Mouse (Mus musculus) forebrain, embryonic 15.5 days (tissue): ENCODE data around the gene Olfr1124. TPM values are rescaled to one million over a fixed set of nuclear protein-coding genes. Genes with fewer than 3 reads are reported as not detected.
"Not testable (repeated sequence)": the region's sequence is repeated elsewhere in the genome, so short reads cannot be mapped to it uniquely, and the experiment has no call there.

Experiments
- ATAC-seq: fragments of 200-750 bp; cut with Nextera tagmentation; replicated peaks from 2 replicates; pipeline ENCODE4 v1.8.0; 2017; ENCODE audit warnings: mild to moderate bottlenecking, moderate TSS enrichment, moderate library complexity
- H3K27ac ChIP-seq: fragments of 300-500 bp; sonication (generic); replicated peaks from 2 replicates; pipeline ENCODE4 v1.5.1; 2015; ENCODE audit warnings: mild to moderate bottlenecking, inconsistent platforms
- H3K27me3 ChIP-seq: fragments of 300-500 bp; sonication (generic); 2 replicates; pipeline ENCODE4 v1.6.1; 2015; ENCODE audit warnings: inconsistent platforms
- H3K36me3 ChIP-seq: fragments of 300-500 bp; sonication (generic); 2 replicates; pipeline ENCODE4 v1.6.1; 2015; ENCODE audit warnings: mild to moderate bottlenecking, inconsistent platforms
- H3K4me1 ChIP-seq: fragments of 300-500 bp; sonication (generic); 2 replicates; pipeline ENCODE4 v1.6.1; 2015; ENCODE audit warnings: inconsistent platforms
- H3K4me2 ChIP-seq: fragments of 300-500 bp; sonication (generic); replicated peaks from 2 replicates; pipeline ENCODE4 v1.6.1; 2015; ENCODE audit warnings: mild to moderate bottlenecking, inconsistent platforms
- H3K4me3 ChIP-seq: fragments of 300-500 bp; sonication (generic); 2 replicates; pipeline ENCODE4 v1.5.1; 2015; ENCODE audit warnings: mild to moderate bottlenecking, inconsistent platforms
- H3K9ac ChIP-seq: fragments of 300-500 bp; sonication (generic); replicated peaks from 2 replicates; pipeline ENCODE4 v1.6.1; 2015; ENCODE audit warnings: mild to moderate bottlenecking, inconsistent platforms
- H3K9me3 ChIP-seq: fragments of 300-500 bp; sonication (generic); 2 replicates; pipeline ENCODE4 v1.6.1; 2016; ENCODE audit warnings: inconsistent platforms
- WGBS: fragments of 180-500 bp; shearing (Covaris S2); methylation state at CpG from one replicate; pipeline ENCODE4 v1.1.7; 2015; ENCODE audit warnings: mixed read lengths; 5-methylcytosine and 5-hydroxymethylcytosine counted together
- polyA plus RNA-seq: library from polyadenylated mRNA; unstranded; fragments of >200 nt; fragmentation: Nextera tagmentation; extraction: Ambion mirVana; gene quantifications from 2 replicates; pipeline ENCODE4 v1.2.1, GENCODE M21; 2015

Olfr1124 gene
- polyA plus RNA-seq: 0.08 TPM in 1 of 2 replicates, not detected in the other

DNA sequence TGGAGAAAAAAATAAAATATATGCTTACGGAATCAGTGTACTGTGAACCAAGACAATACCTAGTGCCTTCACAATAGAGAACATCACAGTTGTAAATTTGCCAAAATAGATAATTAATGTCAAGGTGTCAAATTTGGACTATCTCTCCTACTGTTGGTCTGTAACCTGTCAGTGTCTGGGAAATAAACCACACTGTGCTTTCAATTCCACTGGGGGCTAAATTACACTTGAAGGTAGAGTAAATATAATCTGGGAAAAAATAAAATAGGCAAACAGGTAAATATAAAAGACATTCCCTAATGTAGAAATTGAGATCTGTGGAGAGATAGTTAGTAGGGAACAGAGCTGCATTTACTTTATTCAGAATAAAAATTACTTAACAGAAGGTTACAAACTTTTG lies at the start of gene Olfr1124:
TSS of gene Olfr1124 (plus strand) at position 301 of the 400 bp plus-strand sequence.
- Histone ChIP-seq H3K4me1 (no peaks in the 10 kb centered on the region), H3K4me3 (no peak within 1 kb of the TSS), H3K36me3 (no peaks in the 10 kb centered on the region), H3K4me2 (no peak within 1 kb of the TSS), H3K27ac (no peak within 1 kb of the TSS), H3K27me3 (no peaks in the 10 kb centered on the region), H3K9me3 (no peaks in the 10 kb centered on the region), H3K9ac (no peak within 1 kb of the TSS)
- no peak for ATAC-seq
- WGBS: 93% methylated on average over 1 of the region's 1 CpGs

DNA sequence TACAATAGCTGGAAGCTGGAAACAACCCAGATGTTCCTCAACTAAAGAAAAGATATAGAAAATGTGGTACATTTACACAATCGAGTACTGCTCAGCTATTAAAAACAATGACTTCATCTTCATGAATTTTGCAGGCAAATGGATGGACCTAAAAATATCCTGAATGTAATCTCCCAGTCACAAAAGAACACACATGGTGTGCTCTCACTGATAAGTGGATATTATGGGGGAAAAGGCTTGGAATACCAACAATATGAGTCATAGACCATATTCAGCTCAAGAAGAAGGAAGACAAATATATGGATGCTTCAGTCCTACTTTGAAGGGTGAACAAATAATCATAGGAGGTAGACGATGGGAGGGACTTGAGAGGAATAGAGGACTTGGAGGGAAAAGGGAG lies 46.1 kb upstream of the Olfr1124 start:
- Histone ChIP-seq H3K27ac (no peak overlapping the region), H3K36me3 (no peaks in the 10 kb centered on the region), H3K4me3 (no peak overlapping the region), H3K4me1 (no peaks in the 10 kb centered on the region), H3K27me3 (no peaks in the 10 kb centered on the region), H3K9me3 (no peaks in the 10 kb centered on the region), H3K4me2 (no peak overlapping the region), H3K9ac (no peak overlapping the region)
- 82% methylated on average over 2 of the region's 2 CpGs for WGBS
- ATAC-seq: no peak

DNA sequence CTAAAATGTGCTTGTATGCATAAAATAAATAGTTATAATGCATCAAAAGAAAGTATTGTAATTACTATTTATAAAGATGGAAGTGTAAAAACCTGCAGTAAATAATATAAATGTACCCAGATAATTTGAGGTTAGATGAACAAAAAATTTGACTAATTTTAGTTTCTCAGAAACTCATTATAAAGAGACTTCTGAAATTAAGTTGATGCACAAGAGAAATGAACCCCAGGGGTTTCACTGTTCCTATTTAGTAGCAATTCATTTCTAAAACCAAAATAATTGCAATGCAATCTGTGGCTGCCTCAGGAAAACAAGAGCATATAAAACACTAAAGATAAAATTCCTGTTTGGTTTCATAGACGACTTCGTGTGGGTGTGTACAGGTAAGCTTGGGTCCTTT lies 44.5 kb upstream of the Olfr1124 start, which contains the start of gene Olfr1122:
TSS of gene Olfr1122 (plus strand) at position 301 of the 400 bp plus-strand sequence.
- ATAC-seq: no peak
- no peaks in the 10 kb centered on the region for H3K27me3 ChIP-seq
- H3K9ac ChIP-seq: no peak within 1 kb of the TSS
- H3K27ac ChIP-seq: no peak within 1 kb of the TSS
- H3K4me2 ChIP-seq: no peak within 1 kb of the TSS
- no peaks in the 10 kb centered on the region for H3K9me3 ChIP-seq
- WGBS: 90% methylated on average over 2 of the region's 2 CpGs
- H3K36me3 ChIP-seq: no peaks in the 10 kb centered on the region
- no peak within 1 kb of the TSS for H3K4me3 ChIP-seq
- no peaks in the 10 kb centered on the region for H3K4me1 ChIP-seq

DNA sequence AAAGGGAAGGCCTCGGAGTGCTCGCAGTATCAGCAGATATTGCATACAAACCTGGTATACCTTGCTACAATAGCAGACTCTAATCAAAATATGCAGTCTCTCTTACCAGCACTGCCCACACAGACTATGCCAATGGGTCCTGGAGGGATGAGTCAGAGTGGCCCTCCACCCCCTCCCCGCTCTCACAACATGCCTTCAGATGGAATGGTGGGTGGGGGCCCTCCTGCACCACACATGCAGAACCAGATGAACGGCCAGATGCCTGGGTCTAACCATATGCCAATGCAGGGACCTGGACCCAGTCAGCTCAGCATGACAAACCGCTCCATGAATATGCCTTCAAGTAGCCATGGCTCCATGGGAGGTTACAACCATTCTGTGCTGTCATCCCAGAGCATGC lies 36.5 kb upstream of the Olfr1124 start:
- WGBS: 92% methylated on average over 5 of the region's 5 CpGs

DNA sequence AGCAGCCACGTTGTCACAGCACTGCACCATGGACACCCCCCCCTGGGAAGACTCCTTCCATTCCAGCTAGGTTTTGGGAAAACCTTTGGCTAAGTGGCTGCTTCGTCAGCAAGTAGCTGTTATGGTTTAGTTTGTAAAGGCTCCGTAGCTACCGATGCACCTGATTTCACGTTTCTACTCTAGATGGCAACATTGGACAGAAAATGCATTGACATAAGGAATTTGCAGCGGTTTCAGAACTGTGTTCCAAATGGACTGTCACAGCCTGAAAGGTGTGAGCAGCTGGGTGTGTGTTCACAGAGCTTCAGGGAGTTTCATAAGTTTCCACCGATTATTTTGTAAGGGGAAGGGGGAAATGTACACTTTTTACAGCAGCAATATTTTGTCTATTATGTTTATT lies 35.4 kb upstream of the Olfr1124 start:
- H3K9ac ChIP-seq, H3K36me3 ChIP-seq, H3K9me3 ChIP-seq, H3K27me3 ChIP-seq, ATAC-seq, H3K4me2 ChIP-seq, H3K27ac ChIP-seq, H3K4me3 ChIP-seq, H3K4me1 ChIP-seq: not testable (repeated sequence)
- WGBS: 88% methylated on average over 7 of the region's 7 CpGs

More for the DNA sequence above, 36.5 kb upstream of the Olfr1124 start:
- not testable (repeated sequence) for H3K9me3 ChIP-seq, H3K36me3 ChIP-seq, H3K4me1 ChIP-seq, ATAC-seq, H3K4me2 ChIP-seq, H3K27me3 ChIP-seq, H3K27ac ChIP-seq, H3K4me3 ChIP-seq, H3K9ac ChIP-seq

DNA sequence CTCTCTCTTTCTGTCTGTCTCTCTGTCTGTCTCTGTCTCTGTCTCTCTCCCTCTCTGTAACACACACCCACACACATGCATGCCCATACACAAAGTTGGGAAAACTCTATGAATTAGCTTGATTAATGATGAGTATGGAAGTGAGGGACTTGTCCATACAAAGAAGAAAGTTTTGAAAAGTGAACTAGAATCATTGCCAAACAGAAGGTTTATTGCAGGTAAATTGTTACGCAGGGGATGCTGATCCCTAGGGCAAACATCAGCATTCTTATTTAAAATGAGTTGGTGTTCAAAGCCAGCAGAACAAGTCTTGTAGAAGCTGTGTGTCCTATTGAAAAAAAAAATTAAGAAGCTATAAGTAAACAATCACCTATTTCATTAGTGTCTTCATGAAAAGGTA lies 13.7 kb upstream of the Olfr1124 start, which contains the start of gene Olfr1123:
TSS of gene Olfr1123 (plus strand) at position 301 of the 400 bp plus-strand sequence.
- no peaks in the 10 kb centered on the region for H3K27me3 ChIP-seq
- no peak within 1 kb of the TSS for H3K27ac ChIP-seq
- no peak within 1 kb of the TSS for H3K9ac ChIP-seq
- no peak within 1 kb of the TSS for H3K4me2 ChIP-seq
- H3K4me1 ChIP-seq: no peaks in the 10 kb centered on the region
- H3K9me3 ChIP-seq: no peaks in the 10 kb centered on the region
- H3K36me3 ChIP-seq: no peaks in the 10 kb centered on the region
- 85% methylated on average over 1 of the region's 1 CpGs for WGBS
- no peak within 1 kb of the TSS for H3K4me3 ChIP-seq
- ATAC-seq: no peak

DNA sequence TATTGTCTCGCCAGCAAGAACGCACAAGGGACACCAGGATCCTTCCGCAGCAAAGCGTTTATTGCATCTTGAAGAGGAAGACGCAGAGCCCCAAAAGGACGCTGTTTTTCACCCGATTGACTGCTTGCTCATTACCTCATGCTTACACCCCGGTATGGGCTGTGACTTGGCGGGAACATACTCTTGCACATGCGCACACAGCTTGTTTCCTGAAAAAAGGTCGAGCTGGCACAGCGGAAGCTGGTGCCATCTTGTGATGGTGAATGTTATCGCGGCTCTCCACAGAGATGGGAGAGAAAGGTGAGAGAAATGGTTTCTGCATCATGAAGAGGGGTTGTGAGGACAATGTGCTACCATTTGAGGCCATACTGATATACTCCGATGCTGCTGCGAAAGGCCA lies 7.7 kb downstream of the Olfr1124 start:
- no peak overlapping the region for H3K27ac ChIP-seq
- no peaks in the 10 kb centered on the region for H3K36me3 ChIP-seq
- H3K4me1 ChIP-seq: no peaks in the 10 kb centered on the region
- H3K4me2 ChIP-seq: no peak overlapping the region
- H3K9ac ChIP-seq: no peak overlapping the region
- no peaks in the 10 kb centered on the region for H3K9me3 ChIP-seq
- H3K4me3 ChIP-seq: no peak overlapping the region
- no peak for ATAC-seq
- no peaks in the 10 kb centered on the region for H3K27me3 ChIP-seq
- 92% methylated on average over 16 of the region's 16 CpGs for WGBS

DNA sequence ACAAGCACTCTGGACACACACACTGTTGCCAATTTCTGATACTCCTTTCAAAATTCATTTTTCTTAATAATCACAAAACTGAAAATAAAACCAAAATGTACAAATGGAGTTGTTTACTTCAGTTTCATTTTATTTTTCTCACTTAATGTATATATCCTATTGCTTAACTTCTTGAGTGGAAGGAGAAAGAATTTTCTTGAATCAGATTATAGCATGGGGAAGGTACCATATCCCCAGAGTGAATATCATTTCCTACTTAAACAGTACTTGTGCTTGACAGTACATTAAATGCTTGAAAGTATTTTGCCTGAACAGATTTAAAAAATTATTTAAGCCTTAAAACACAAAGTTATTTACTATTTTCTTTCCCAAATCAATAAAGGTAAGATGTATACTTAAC lies 23.6 kb downstream of the Olfr1124 start, which contains the start of gene Olfr1126:
TSS of gene Olfr1126 (plus strand) at position 301 of the 400 bp plus-strand sequence.
- Histone ChIP-seq H3K4me3 (no peak within 1 kb of the TSS), H3K27ac (no peak within 1 kb of the TSS), H3K9me3 (no peaks in the 10 kb centered on the region), H3K27me3 (no peaks in the 10 kb centered on the region), H3K4me2 (no peak within 1 kb of the TSS), H3K4me1 (no peaks in the 10 kb centered on the region), H3K9ac (no peak within 1 kb of the TSS), H3K36me3 (no peaks in the 10 kb centered on the region)
- no peak for ATAC-seq

DNA sequence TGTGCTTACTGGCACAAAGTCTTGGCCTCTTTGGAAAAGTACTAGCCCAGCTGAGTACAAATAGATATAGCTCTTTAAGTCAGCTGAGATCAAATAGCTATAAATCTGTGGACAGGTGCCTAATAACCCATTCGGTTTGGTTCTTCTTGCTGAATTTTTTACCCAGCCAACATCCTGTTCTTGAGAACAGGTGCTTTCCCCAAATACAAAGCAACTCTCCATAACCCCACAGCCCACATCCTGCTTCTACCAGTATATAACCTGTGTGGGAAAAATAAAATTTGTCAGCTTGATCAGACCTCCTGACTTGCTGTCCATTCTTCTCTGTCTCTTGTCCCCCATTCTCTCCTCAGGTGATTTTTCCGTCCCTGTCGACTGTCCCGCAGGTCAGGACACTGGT lies 31.7 kb downstream of the Olfr1124 start:
- Histone ChIP-seq H3K4me1 (no peaks in the 10 kb centered on the region), H3K9ac (no peak overlapping the region)

DNA sequence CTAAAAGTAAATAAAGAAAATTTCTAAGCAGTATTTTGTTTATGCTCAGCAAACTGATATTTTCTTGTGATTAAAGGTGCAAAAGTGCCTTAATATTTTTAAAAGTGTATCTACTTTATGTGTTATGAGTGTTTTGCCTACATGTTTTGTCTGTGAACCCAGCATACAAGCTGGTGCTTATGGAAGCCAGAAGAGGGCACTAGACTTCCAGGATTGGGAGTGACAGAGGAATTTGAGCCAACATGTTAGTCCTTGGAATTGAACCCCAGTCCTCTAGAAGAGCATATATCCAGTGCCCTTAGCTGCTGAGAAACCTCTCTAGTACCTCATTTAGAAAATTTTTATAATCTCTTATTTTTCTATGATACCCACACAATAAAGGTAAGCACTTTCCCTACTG lies 50.1 kb downstream of the Olfr1124 start:
- no peaks in the 10 kb centered on the region for H3K4me1 ChIP-seq
- no peak overlapping the region for H3K9ac ChIP-seq
- no peaks in the 10 kb centered on the region for H3K27me3 ChIP-seq
- no peak overlapping the region for H3K27ac ChIP-seq
- no peaks in the 10 kb centered on the region for H3K9me3 ChIP-seq
- H3K4me2 ChIP-seq: no peak overlapping the region
- no peak for ATAC-seq
- H3K36me3 ChIP-seq: no peaks in the 10 kb centered on the region
- no peak overlapping the region for H3K4me3 ChIP-seq

More for the DNA sequence above, 31.7 kb downstream of the Olfr1124 start:
- Histone ChIP-seq H3K36me3 (no peaks in the 10 kb centered on the region), H3K4me3 (no peak overlapping the region), H3K27ac (no peak overlapping the region), H3K9me3 (no peaks in the 10 kb centered on the region), H3K4me2 (no peak overlapping the region), H3K27me3 (no peaks in the 10 kb centered on the region)
- 92% methylated on average over 4 of the region's 4 CpGs for WGBS
- no peak for ATAC-seq

DNA sequence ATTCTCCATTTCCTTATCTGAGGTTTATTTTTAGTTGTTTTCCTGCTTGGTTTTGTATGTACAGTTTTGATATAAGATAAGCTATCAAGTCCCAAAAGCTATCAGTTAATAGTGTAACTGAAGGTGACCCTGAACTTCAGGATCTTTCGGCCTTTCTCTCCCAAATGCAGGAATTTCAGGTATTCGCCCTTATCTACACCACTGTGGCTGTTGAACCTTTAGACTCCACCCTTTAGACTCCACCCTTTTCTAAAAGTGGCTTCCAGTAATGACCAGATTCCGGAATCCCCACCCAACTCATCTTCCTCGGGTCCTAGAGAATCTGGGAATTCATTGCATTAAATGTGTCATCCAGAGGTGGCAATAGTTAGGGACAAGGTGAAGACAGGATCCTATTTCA lies 51.1 kb downstream of the Olfr1124 start:
- Histone ChIP-seq H3K27ac (no peak overlapping the region), H3K4me2 (no peak overlapping the region), H3K36me3 (no peaks in the 10 kb centered on the region), H3K27me3 (no peaks in the 10 kb centered on the region), H3K4me3 (no peak overlapping the region), H3K9me3 (no peaks in the 10 kb centered on the region), H3K4me1 (no peaks in the 10 kb centered on the region), H3K9ac (no peak overlapping the region)
- no peak for ATAC-seq
- 90% methylated on average over 4 of the region's 4 CpGs for WGBS

DNA sequence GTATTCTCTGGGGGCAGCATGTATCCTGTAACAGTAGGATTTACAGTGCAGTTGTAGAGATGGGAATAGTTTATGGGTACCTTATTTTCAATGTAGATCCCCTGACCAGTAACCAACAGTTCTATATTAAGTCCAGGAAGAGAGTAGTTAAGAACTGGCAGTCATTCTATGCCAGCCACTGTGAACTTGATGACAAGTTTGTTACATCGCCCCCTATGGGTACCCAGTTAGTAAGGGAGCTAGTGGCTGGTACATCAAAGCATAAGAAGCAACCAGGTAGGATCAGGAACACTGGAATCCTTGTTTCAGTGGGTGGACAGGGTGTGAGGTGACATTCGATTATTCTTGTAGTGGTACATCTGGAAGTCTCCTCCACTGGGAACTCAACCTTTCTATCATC lies 52.2 kb downstream of the Olfr1124 start:
- no peak overlapping the region for H3K4me3 ChIP-seq
- H3K27ac ChIP-seq: no peak overlapping the region
- no peak overlapping the region for H3K9ac ChIP-seq
- H3K4me2 ChIP-seq: no peak overlapping the region
- ATAC-seq: no peak
- no peaks in the 10 kb centered on the region for H3K4me1 ChIP-seq
- H3K27me3 ChIP-seq: no peaks in the 10 kb centered on the region
- H3K9me3 ChIP-seq: no peaks in the 10 kb centered on the region
- no peaks in the 10 kb centered on the region for H3K36me3 ChIP-seq
- WGBS: 61% methylated on average over 2 of the region's 2 CpGs
